Mouse (Mus musculus) testis, adult 2 months (tissue): ENCODE data around the gene Fam174b. TPM values are rescaled to one million over a fixed set of nuclear protein-coding genes. Genes with fewer than 3 reads are reported as not detected.

Source experiments
- H3K27ac ChIP-seq: fragments of 200-500 bp; 2 replicates; pipeline ENCODE4 v1.5.1; 2012; ENCODE audit warnings: low read depth, low read length; ENCODE audit not compliant: control insufficient read depth, insufficient read depth
- H3K27me3 ChIP-seq: fragments of 200-500 bp; 2 replicates; pipeline ENCODE4 v1.6.1; 2012; ENCODE audit warnings: mild to moderate bottlenecking, low read length, moderate library complexity; ENCODE audit not compliant: control insufficient read depth, insufficient read depth
- H3K36me3 ChIP-seq: fragments of 200-500 bp; 2 replicates; pipeline ENCODE4 v1.6.1; 2012; ENCODE audit warnings: mild to moderate bottlenecking, low read length; ENCODE audit not compliant: control insufficient read depth, insufficient read depth
- H3K4me1 ChIP-seq: fragments of 200-500 bp; 2 replicates; pipeline ENCODE4 v1.6.1; 2012; ENCODE audit warnings: low read length; ENCODE audit not compliant: control insufficient read depth, insufficient read depth
- H3K4me3 ChIP-seq: fragments of 200-500 bp; 2 replicates; pipeline ENCODE4 v1.5.1; 2012; ENCODE audit warnings: low read depth, mild to moderate bottlenecking, low read length, moderate library complexity, mixed read lengths; ENCODE audit not compliant: control insufficient read depth
- CTCF ChIP-seq: fragments of 200-500 bp; IDR thresholded peaks from 2 replicates; pipeline ENCODE4 v1.5.1; 2012; ENCODE audit warnings: low read depth, mild to moderate bottlenecking, inconsistent platforms, low read length, moderate library complexity; ENCODE audit not compliant: control insufficient read depth, insufficient read depth, insufficient replicate concordance
- POLR2A ChIP-seq: fragments of 200-500 bp; IDR thresholded peaks from 2 replicates; pipeline ENCODE4 v1.6.1; 2012; ENCODE audit warnings: low read depth, mild to moderate bottlenecking, inconsistent platforms, low read length, moderate library complexity; ENCODE audit not compliant: control insufficient read depth
- polyA plus RNA-seq: library from polyadenylated mRNA; depleted of rRNA; stranded (reverse); fragments of >200 nt; gene quantifications from 2 replicates; pipeline ENCODE4 v1.2.3, GENCODE M21; 2012

Gene Fam174b
- polyA plus RNA-seq, 1 experiment = 0.12 TPM

DNA sequence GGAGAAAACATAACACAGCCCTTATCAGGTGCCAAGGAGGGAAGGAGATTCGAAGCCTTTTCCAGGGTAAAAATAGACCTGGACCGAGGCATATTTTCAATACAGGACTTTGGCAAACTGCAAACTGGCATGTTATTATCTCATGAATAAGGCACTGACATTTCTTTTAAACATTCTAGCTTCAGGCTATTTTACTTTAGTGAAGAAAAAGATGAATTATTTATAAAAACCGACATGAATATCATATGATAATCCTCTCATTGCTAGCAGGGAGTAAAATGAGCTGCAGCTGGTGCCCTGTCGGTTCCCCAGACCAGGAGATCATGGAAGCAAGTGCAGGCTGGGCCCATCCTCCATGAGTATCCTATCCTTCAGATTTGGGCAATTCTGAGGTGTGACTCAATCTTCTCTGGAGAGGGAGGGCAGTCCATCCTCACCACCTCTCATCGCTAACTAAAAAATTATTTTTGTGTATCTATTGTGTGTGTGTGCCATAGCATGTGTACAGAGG, 21.6 kb upstream of the Fam174b start:
- no peak overlapping the region for H3K4me3 ChIP-seq
- H3K4me1 ChIP-seq = no peaks in the 10 kb centered on the region
- no peaks in the 10 kb centered on the region for H3K36me3 ChIP-seq
- H3K27me3 ChIP-seq = no peaks in the 10 kb centered on the region
- no peak overlapping the region for H3K27ac ChIP-seq
- TF ChIP-seq CTCF (no peak), POLR2A (no peak)

DNA sequence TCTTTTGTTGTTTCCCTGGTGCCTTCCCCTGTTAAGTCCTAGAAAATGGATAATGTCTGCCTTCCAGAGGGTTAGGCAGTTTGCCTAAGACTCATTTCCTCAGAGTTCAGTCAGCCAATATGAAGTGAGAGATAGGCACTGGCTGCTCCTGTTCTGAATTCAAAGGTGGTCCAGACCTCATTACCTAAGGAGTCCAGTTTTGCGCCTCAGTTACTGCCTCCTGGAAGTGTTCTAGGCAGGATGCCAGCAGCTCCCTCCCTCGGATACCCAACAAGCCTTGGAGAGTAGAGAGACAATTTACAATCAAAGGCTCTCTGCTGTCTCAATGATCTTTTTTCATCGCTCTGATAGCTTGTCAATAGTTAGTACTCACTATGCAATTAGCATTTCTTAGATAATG, 19.1 kb upstream of the Fam174b start:
- H3K4me3 ChIP-seq = no peak overlapping the region
- no peak for TF ChIP-seq CTCF
- no peak for TF ChIP-seq POLR2A
- H3K36me3 ChIP-seq = no peaks in the 10 kb centered on the region
- H3K4me1 ChIP-seq = no peaks in the 10 kb centered on the region
- H3K27me3 ChIP-seq = no peaks in the 10 kb centered on the region
- no peak overlapping the region for H3K27ac ChIP-seq

DNA sequence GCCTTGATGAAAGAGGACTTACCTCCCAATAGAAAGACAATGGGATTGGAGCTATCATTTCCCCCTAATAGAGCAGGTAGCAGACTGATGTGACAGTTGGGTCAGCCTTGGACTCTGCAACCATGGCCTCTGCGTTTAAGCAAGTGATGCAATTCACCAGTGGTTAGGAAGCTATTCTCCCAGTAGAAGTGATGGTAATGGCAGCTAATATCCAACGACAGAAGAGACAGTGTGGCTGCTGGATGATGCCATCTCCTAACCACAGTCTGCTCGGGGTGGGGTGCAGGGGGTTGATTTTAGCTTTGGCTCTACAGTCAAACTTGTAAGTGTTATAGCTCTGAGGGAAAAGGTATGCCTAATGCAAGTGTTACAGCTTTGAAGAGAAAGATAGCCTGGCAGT, 18.3 kb upstream of the Fam174b start:
- H3K4me3 ChIP-seq = no peak overlapping the region
- no peak for TF ChIP-seq POLR2A
- no peak for TF ChIP-seq CTCF
- no peak overlapping the region for H3K27ac ChIP-seq
- H3K36me3 ChIP-seq = no peaks in the 10 kb centered on the region
- H3K4me1 ChIP-seq = no peaks in the 10 kb centered on the region
- no peaks in the 10 kb centered on the region for H3K27me3 ChIP-seq

DNA sequence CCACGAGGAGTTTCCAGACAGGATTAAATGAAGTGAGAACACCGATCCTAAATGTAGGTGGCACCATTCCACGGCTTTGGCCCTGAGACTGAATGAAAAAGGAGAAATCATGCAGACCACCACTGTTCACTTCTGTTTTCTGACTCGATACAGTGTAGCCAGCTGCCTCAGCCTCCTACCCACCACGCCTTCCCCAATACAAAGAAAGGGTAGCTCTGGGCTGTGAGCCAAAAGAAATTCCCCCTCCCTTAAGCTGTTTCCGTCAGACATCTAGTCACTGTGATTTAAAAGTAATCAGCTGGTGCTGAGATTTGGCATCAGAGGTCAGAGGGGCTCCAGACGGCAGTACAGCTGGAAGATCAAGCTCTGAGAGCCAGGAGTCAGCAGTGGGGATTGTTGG, 10.2 kb upstream of the Fam174b start:
- H3K4me1 ChIP-seq = no peaks in the 10 kb centered on the region
- no peak overlapping the region for H3K4me3 ChIP-seq
- no peaks in the 10 kb centered on the region for H3K27me3 ChIP-seq
- H3K27ac ChIP-seq = no peak overlapping the region
- TF ChIP-seq POLR2A (no peak), CTCF (no peak)
- no peaks in the 10 kb centered on the region for H3K36me3 ChIP-seq

DNA sequence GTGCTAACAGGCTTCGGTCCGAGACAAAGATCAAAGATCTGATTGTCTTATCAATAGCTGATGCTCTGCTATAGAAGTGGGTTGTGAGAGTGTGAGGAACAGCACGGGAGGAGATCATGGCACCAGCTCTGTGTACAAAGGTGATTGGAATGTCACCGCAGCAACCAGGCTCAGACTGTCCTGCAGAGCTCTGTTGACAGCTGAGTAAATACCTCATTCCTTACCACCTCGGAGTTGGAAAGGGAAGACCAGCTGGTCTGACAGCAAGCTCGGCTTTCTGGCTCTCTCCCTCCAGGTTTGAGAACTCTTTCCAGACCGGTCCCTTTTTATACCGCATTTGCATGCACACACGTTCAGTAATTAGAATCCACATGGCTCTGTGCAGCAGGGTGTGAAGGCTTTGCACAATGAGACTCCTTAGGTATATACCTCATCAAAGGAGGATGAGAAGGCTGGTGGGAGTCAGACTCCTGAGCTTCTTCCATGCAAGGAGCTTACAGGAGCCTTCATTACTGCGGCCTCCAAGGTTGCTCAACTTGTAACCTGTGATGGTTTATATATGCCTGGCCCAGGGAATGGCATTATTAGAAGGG, 9.6 kb upstream of the Fam174b start:
- TF ChIP-seq CTCF (no peak), POLR2A (no peak)
- H3K27ac ChIP-seq = no peak overlapping the region
- no peaks in the 10 kb centered on the region for H3K36me3 ChIP-seq

DNA sequence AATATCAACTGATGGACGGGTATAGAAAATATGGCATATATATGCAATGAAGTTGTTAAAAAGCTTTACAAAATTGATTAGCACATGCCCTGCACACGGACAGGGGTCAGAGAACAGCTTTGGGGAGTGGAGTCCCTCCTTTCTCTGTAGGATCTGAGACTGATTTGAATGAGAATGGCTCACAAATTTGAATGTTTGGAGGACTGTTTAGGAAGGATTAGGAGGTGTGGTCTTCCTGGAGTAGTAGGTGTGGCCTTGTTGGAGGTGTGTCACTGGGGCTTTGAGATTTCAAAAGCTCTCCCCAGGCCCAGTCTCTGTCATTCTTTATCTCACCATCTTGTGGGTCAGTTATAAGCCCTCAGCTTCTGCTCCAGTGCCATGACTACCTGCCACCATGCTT, 4.1 kb upstream of the Fam174b start:
- Histone ChIP-seq H3K27me3 (no peaks in the 10 kb centered on the region), H3K27ac (no peak overlapping the region), H3K4me3 (no peak overlapping the region), H3K36me3 (no peaks in the 10 kb centered on the region), H3K4me1 (peaks cover 12% of the 10 kb centered on the region)
- TF ChIP-seq CTCF (no peak), POLR2A (no peak)

More for the DNA sequence above, 9.6 kb upstream of the Fam174b start:
- no peaks in the 10 kb centered on the region for H3K4me1 ChIP-seq
- H3K27me3 ChIP-seq = no peaks in the 10 kb centered on the region
- no peak overlapping the region for H3K4me3 ChIP-seq

DNA sequence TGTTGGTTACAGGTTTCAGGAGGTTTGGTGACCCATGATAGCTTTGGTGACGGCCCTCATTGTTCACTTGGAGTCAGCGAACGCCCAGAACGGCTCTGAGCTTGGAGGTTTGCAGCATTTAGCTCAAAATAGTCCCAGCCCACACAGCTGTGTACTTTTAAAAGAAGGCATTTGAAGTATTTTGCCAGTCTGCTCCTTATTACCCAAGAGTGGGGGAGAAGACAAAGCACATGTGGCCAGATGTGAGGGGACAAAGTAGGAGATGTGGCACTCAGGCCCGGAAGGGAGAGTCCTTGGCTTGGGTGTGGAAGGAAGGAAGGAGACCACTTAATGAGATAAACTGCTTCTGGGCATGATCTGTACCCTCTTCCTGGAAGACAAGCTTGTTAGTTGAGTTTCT, 1.3 kb downstream of the Fam174b start:
- Histone ChIP-seq H3K4me1 (peaks cover 14% of the 10 kb centered on the region), H3K27me3 (no peaks in the 10 kb centered on the region), H3K27ac (no peak overlapping the region), H3K36me3 (no peaks in the 10 kb centered on the region), H3K4me3 (no peak overlapping the region)
- TF ChIP-seq POLR2A (no peak), CTCF (no peak)

DNA sequence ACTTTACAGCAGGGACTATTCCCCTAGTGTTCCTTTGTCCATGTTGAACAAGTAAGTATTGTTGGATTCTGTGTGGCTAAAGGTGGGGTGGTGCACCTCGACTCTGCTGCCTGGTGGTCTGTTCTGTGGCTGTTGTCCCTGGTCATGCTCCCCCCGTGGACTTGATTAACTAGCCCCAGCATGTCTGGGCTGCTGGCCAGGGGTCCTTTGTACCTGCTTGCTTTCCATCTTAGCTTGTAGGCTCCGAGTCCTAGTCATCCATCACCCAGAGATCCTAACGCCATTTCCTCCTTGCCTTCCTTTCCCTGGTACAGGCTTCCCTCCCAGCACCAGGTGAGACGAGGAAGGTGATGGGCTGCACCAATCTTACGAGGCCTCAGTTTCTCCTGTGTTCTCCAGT, 1.7 kb downstream of the Fam174b start:
- Histone ChIP-seq H3K27me3 (no peaks in the 10 kb centered on the region), H3K4me3 (no peak overlapping the region), H3K4me1 (peaks cover 14% of the 10 kb centered on the region), H3K27ac (no peak overlapping the region), H3K36me3 (no peaks in the 10 kb centered on the region)
- TF ChIP-seq POLR2A = no peak
- TF ChIP-seq CTCF = no peak
